Mouse (Mus musculus) erythroblast, embryonic 14.5 days (primary cell): ENCODE measurements at regions not wholly inside any gene's neighbourhood (a gene's known extent, or its start where the extent isn't known, plus 50 kb on each side); places are given as distances from the start of the nearest gene placed in this dataset.

Experiments used
- GATA1 ChIP-seq: IDR thresholded peaks from 2 replicates; pipeline ENCODE4 v1.6.1; 2012; ENCODE audit warnings: low read length, inconsistent platforms, mixed read lengths
- TAL1 ChIP-seq: IDR thresholded peaks from 3 replicates; pipeline ENCODE4 v1.6.1; 2012; ENCODE audit warnings: low read length, inconsistent platforms, mixed read lengths

GRCm38 (mm10) chr11:111652882-111653281, 586.9 kb downstream of the Kcnj2 start:
- no peak for TF ChIP-seq GATA1
- no peak for TF ChIP-seq TAL1
